9 mouse cellular contexts compared by ENCODE assay signal in the genomic region with DNA sequence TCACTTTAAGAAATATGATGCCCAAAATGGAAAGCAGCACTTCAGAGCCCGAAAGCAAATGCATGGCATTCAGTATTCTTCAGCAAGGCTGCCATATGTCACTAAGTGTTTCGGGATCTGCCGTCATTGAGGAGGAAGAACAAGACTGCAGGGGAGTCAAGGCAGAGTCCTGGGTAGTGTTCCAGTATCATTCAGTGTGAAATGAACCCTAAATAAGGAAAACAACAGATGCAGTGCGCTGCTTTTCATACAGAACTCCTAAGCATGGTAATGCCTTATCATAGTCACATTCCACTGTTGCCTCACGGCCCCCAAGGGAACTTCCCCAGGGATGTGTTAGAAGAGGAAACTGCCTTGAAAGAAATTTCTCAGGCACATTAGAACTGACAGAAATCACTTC. TPM values are rescaled to one million over a fixed set of nuclear protein-coding genes. Genes with fewer than 3 reads are reported as not detected.
DNase-seq lines count a peak whose midpoint lies in the region; ATAC-seq and TF ChIP-seq lines count a peak whose summit lies in the region.
"Had no signal": no experiment of that assay in that cellular context is flagged by ENCODE, and none has a peak within 500 bp of the region (broad histone marks: within the 10 kb centered on the region; RNA-seq: fewer than 3 reads in every experiment).

No protein-coding gene starts in this region.

- intact Hi-C loops in gastrocnemius, adult 2 months (cut with DNase I) = loop anchor here (10.0 kb wide), 1 partner anchor 132 kb away; no protein-coding TSS in a partner anchor
- intact Hi-C loops in gastrocnemius, postnatal 36 days (cut with DNase I) = loop anchor here (10.0 kb wide), 1 partner anchor 122 kb away; no protein-coding TSS in a partner anchor

- TF ChIP-seq CTCF in gastrocnemius, adult 2 months (IDR thresholded peaks at IDR 0.05) = no peak

- H3K9me3 ChIP-seq in hindbrain, embryonic 14.5 days (ENCODE audit: control insufficient read depth, low read length) = no peaks in the 10 kb centered on the region
- H3K9me3 ChIP-seq: embryonic facial prominence, embryonic 12.5 days had no signal

- H3K9ac ChIP-seq in hindbrain, embryonic 14.5 days = no peak overlapping the region
- H3K9ac ChIP-seq: embryonic facial prominence, embryonic 12.5 days had no signal

- 0 out of 2 replicates have a peak, but pooled peaks have one; percentile 46 for ATAC-seq in hindbrain, embryonic 14.5 days (ENCODE audit: low FRiP score)
- no peak for ATAC-seq in CD4-positive, CD25-positive, alpha-beta regulatory T cell, adult 4 months

- no peaks in the 10 kb centered on the region; the same call in 1 of the 2 replicates for H3K4me1 ChIP-seq in hindbrain, embryonic 14.5 days (replicated peaks; ENCODE audit: control insufficient read depth, insufficient read depth, low read length)

- 47% methylated on average over 5 of the region's 5 CpGs for WGBS in hindbrain, embryonic 14.5 days

- peak; percentile 40 for DNase-seq in gastrocnemius, adult 2 months
- DNase-seq in gastrocnemius, postnatal 36 days = no peak
- peak; percentile 55 to 67 for DNase-seq in right cerebral cortex, adult 2 months (ENCODE audit: low spot score in 2 of 2)
- no peak for DNase-seq in right cerebral cortex, postnatal 14 days
- no peak for DNase-seq in hindbrain, embryonic 14.5 days (ENCODE audit: low spot score)
- no peak for DNase-seq in spleen, postnatal 4 days (ENCODE audit: low spot score in 2 of 2)
- DNase-seq in urinary bladder, postnatal 4 days (ENCODE audit: low spot score in 2 of 2) = no peak

- H3K4me2 ChIP-seq in hindbrain, embryonic 14.5 days (replicated peaks) = no peak overlapping the region
- H3K4me2 ChIP-seq: embryonic facial prominence, embryonic 12.5 days had no signal

- H3K36me3 ChIP-seq in hindbrain, embryonic 14.5 days (replicated peaks; ENCODE audit: control insufficient read depth, insufficient read depth) = no peaks in the 10 kb centered on the region
- H3K36me3 ChIP-seq: embryonic facial prominence, embryonic 12.5 days had no signal

- H3K27ac ChIP-seq in gastrocnemius, adult 2 months = peak overlapping the region; percentile 87
- no peak overlapping the region for H3K27ac ChIP-seq in hindbrain, embryonic 14.5 days
- H3K27ac ChIP-seq: embryonic facial prominence, embryonic 12.5 days had no signal

- no peaks in the 10 kb centered on the region for H3K27me3 ChIP-seq in hindbrain, embryonic 14.5 days (ENCODE audit: control insufficient read depth, insufficient read depth, low read length)
- H3K27me3 ChIP-seq: embryonic facial prominence, embryonic 12.5 days had no signal

- peak overlapping the region; percentile 61 for H3K4me3 ChIP-seq in gastrocnemius, adult 2 months
- H3K4me3 ChIP-seq in hindbrain, embryonic 14.5 days (replicated peaks; ENCODE audit: low read length) = no peak overlapping the region
- H3K4me3 ChIP-seq: embryonic facial prominence, embryonic 12.5 days had no signal

RNA-seq across cellular contexts. Expression of gene Cavin2, which starts 21.8 kb away (rescaled TPM):
- total RNA-seq in gastrocnemius, adult 2 months (2021) = 10 to 100 TPM; 24.9 to 34.6 TPM
- 10 to 100 TPM; 34.7 to 35.9 TPM for total RNA-seq in gastrocnemius, postnatal 36 days (2021)
- 8.8 and 9.1 TPM in 2 replicates for polyA plus RNA-seq in hindbrain, embryonic 14.5 days (2014; fragmentation: Nextera tagmentation; extraction: Ambion mirVana)
- not detected for polyA plus RNA-seq in CD4-positive, CD25-positive, alpha-beta regulatory T cell, adult 4 months (2017; shearing (Covaris generic))

Comparison
In these comparisons a context has a peak if more than half of its experiments do, and no peak if none do; other contexts are left out.
1. DNase-seq: peak in gastrocnemius, adult 2 months (single experiment) and right cerebral cortex, adult 2 months (2 of 2); none in gastrocnemius, postnatal 36 days (0 of 2), right cerebral cortex, postnatal 14 days (single experiment), hindbrain, embryonic 14.5 days (single experiment), spleen, postnatal 4 days (0 of 2) and urinary bladder, postnatal 4 days (0 of 2).